Mouse (Mus musculus) urinary bladder, postnatal 10 days (tissue): ENCODE measurements around the gene Cul3.
"Not testable (repeated sequence)": the region's sequence is repeated elsewhere in the genome, so short reads cannot be mapped to it uniquely, and the experiment has no call there.

Source experiments
- DNase-seq: peaks from one replicate; pipeline ENCODE4 v3.0.0; 2022; ENCODE audit warnings: low spot score

Gene Cul3

GRCm38 (mm10) chr1:80340436-80341376 lies at the start of gene Cul3:
Cul3 (minus strand) TSS chr1:80340480.
- DNase-seq = peak; percentile 85

GRCm38 (mm10) chr1:80389518-80389917 lies 49.2 kb upstream of the Cul3 start:
- DNase-seq = no peak

DNA sequence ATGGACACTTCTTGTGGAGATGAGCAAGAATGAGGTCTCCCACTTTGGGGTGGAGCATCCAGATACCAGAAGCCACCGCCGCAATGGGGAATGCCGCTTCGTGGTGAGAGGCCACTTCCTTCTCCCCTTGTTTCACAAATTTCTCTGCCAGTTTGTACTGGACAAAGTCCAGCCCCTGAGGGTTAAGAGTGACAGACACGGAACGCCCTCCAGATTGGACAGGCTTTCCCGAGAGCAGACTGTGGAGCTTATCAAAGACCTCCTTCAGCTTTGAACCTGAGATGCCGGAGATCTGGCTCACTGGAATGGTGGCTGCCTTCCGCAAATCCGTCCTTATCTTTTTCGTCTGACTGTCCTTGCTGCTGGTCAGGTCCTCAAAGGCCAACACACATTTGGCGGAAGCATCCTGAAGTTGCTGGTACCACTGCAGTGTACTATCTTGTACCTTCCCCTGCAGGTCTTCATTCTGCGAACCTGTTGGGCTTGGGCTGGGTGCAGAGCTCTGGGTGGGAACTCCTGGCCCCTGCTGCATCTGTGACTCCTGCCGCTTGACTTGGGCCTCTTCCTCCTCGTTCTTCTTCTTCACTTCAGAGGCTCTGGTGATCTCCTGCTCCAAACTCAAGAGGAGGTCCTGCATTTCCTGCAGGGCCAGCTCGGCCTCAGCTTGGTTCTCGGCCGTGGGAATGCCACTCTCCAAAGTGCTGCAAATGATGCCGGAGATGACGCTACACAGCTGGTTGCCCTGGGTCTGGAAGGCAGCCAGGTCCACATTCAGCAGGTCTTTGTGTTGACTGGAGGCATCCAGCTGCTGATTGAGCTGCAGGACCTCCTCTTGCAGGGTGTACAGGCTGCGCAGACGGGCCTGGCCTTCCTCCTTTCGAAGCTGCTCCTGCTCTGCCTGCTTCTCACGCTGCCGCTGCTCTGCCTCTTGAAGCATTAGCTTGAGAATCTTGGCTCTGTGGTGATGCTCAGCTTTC lies 43.6 kb upstream of the Cul3 start:
- no peak for DNase-seq

- DNase-seq = no peak
Measured at GRCm38 (mm10) chr1:80382928-80383327, 42.6 kb upstream of the Cul3 start.

- no peak for DNase-seq
Measured at GRCm38 (mm10) chr1:80381302-80381701, 41.0 kb upstream of the Cul3 start.

DNA sequence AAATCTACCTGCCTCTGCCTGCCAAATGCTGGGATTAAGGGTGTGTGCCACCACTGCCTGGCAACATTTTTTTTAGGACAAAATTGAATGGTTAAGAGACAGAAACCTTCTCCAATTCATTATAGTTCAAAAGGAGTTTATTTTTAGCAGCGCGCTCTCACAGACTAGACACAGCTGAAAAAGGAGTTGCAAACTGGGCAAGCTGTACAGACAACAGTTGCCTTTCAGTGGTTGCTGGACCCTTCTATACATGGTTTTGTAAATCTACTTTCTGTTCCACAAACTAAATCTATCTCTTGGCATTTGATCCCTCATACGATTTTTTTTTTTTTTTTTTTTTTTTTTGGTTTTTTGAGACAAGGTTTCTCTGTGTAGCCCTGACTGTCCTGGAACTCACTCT lies 31.7 kb upstream of the Cul3 start:
- no peak for DNase-seq

DNA sequence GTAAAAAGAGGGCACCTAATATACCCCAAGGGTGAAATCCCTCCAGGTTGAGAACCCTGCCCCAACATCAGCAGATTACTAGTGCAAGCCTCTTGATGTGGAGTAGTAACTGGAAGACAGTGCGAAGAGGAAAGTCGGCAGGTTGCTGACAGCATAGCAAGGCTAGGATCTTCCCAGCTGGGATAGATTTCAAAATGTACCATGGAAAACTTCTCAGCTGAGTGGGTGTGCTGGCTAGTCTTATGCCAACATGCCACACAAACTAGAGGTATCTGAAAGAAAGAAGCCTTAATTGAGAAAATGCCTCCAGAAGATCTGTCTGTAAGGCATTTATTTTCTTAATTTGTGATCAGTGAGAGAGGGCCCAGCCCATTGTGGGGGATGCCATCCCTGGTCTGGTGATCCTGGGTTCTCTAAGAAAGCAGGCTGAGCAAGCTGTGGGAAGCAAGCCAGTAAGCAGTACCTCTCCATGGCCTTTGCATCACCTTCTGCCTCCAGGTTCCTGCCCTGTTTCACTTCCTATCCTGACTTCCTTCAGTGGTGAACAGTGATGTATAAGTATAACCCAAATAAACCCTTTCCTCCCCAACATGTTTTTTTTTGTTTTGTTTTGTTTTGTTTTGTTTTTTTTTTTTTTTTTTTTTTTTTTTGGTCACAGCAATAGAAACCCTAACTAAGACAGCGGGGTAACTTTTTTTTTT lies 31.1 kb upstream of the Cul3 start:
- no peak for DNase-seq

DNA sequence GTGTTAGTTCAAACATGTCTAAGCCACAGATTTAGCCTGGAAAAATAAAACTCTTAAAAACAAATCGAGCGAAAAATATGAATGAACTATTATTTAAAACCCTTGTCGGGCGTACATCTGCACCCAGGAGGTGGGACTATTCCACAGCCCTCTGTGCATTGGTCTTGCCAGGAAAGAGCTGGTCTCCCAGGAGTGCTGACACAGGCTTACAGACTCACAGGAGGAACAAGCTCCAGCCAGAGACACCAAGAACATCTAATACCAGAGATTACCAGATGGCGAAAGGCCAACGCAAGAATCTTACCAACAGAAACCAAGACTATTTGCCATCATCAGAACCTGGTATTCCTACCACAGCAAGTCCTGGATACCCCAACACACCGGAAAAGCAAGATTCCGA lies 23.2 kb upstream of the Cul3 start:
- no peak for DNase-seq

DNA sequence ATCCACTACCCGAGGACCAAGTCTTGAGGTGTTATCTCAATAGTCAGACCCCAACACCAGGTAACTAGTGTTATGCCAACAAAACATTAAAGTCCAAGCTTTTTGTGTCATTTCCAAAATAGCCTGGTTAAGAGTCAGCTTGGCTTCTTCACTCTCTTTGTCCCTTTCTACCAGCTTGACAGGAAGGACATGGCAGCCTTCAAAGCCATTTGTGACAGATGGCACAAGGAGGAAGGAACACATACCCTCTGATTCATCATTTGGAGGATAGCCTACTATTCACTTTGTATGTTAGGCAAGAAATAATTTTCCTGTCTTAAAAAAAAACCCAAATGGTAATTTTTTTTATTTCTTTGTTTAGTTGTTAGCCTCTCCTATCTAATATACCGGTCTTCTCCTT lies 22.7 kb upstream of the Cul3 start:
- DNase-seq = no peak

DNA sequence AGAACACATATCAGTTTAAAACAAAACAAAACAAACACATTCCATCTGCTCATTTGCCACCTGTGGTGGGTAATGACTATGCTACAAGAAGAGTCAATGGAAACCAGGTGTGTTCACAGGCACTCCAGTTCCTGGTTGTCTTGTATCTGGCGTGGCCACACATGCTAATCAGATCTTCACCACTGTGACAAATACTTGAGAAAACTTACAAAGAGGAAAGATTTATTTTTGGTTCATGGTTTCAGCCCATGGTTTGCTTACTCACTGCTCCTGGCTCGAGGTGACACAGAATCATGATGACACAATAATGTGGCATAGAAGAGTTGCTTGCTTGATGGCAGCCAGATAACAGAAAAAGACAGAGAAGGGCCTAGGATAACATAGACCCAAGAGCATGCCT lies 22.1 kb upstream of the Cul3 start:
- no peak for DNase-seq

DNA sequence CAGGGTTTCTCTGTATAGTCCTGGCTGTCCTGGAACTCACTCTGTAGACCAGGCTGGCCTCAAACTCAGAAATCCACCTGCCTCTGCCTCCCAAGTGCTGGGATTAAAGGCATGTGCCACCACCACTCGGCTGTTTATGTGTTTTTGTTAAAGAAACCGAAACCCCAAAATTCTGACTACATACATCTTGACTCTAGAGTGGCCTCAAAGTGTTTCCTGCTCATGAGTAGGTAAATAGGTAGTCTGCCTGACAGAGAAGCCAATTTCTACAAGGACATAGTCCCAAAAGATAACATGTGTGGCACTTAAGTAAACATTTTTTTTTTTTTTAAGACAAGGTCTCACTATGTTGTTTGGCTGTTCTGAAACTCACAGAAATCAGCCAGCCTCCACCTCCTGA lies 21.5 kb upstream of the Cul3 start:
- not testable (repeated sequence) for DNase-seq

- no peak for DNase-seq
Measured at GRCm38 (mm10) chr1:80360038-80360608, 19.8 kb upstream of the Cul3 start.

DNA sequence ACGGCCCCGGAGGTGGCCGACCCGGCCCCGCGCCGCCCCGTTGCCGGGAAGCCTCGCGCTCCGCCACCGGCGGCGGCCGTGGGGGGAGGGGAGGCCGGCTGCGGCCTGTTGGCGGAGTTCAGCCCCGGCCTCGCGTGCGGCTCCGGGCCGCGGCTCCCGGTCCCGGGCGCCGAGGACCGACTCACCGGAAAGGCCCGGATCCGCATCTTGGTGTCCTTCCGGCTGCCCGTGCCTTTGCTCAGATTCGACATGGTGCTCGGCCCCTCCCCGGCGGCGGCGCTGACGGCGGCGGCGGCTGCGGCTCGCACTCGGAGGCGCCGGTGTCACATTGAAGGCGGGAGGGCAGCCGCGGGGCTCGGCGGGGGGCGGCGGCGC lies 232 bp downstream of the Cul3 start:
- peak; percentile 18 for DNase-seq

DNA sequence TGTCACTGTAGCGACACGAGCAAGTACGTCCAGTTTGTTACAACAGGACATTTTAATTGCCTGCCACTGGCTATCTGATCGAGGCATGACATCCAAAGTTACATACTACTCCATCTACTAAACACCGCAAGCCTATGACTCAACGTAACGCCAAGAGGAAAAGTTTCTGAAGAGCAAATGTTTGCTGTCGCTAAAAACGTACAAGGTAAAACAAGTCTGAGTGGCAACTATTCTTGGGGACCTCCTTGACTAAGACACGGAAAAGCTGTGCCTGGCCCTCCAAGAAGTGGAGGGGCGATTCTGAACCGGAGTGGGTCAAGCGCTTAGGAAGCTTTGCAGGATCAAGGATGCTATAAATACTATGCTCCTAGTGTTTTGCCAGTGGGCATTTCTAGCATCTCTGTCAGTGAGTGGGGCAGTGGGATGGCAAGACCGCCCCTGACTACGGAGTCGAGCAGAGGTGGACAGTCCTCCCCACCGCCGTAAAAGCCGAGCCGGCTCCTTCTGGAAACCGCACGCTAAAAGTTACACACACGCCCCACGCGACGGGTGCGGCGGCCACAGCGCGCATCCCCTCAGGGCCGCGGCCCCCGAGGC lies 757 bp downstream of the Cul3 start:
- no peak for DNase-seq

DNA sequence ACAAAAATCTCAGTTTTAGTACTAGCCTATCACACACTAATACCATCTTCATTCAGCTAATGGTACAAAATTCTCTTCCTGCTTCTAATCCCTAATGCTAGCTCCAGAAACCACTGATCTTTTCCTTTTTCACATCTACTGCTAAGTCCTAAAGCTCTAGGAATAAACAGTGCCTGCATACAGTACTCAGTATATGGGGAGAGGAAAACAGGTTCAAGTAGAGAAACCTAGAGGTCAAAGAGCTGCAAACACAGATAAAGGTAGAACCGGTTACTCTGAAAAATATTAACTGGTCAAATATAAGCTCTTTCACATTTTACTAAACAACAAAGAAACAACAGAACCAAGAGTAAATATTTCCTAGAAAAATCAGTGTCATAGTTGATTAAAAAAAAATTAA lies 1.9 kb downstream of the Cul3 start:
- no peak for DNase-seq

DNA sequence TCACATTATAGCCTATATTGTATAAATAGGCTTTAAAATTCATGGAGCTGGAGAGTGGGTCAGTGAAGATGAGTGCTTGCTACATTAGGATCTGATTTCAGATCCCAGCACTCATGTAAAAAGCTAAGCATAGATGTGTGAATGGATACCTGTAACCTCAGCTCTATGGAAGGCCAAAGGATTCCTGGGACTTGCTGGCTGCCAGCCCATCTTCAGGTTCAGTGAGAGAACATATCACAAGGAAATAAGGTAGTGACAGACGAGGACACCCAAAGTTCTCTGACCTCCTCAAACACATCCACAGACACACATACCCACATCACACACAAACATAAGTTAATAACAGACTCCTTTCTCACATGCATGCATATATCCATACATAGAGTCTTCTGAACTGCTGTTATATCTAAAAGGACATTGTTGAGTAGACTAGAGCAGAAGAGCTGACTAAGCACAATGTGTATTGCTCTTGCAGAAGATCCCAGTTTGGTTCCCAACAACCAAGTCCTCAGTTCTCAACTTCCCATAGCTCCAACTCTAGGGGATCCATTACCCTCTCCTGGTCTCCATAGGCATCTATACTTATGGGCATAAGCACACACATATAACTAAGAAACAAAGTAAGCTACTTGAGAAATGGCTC lies 4.4 kb downstream of the Cul3 start:
- DNase-seq = no peak

DNA sequence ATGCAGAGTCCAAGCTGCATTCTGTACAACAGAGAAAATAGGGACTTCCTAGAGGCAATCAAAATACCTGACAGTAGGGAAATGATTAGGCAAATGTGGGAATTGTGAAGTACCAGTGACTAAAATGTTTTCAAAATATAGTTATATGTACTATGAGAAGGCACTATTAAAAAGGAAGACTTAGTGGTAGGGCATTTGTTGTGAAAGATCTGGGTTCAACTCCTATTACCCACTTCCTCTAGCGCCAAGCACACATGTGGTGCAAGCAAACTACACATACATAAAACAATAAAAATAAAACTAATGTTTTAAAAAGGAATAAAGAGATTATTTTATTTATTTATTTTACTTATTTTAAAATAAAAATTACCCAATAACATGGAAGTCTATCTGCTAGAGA lies 5.2 kb downstream of the Cul3 start:
- DNase-seq = no peak

DNA sequence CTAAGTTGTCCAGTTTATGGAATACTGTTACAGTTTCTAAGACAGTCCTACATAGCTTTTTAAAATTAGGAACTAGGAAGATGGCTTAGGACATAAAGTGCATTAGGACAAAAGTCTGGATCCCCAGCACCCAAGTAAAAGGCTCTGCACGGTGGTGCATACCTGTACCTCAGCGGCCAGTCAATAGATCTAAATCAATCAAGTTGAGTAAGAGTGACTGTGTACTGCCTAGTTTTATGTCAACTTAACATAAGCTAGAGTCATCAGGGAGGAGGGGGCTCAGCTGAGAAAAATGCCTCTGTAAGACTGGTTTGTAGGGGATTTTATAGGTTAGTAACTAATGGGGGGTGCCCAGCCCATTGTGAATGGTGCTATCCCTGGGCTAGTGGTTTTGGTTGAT lies 9.3 kb downstream of the Cul3 start:
- no peak for DNase-seq

- no peak for DNase-seq
Measured at GRCm38 (mm10) chr1:80325761-80326160, 14.5 kb downstream of the Cul3 start.

- DNase-seq = no peak
Measured at GRCm38 (mm10) chr1:80324370-80324769, 15.9 kb downstream of the Cul3 start.

GRCm38 (mm10) chr1:80315533-80316045 lies 24.7 kb downstream of the Cul3 start:
- no peak for DNase-seq
